Mouse (Mus musculus): ENCODE measurements around the gene Apobec3. TPM values are rescaled to one million over a fixed set of nuclear protein-coding genes. Genes with fewer than 3 reads are reported as not detected.
"Not testable (repeated sequence)": the region's sequence is repeated elsewhere in the genome, so short reads cannot be mapped to it uniquely, and the experiment has no call there.

Apobec3 gene
- total RNA-seq, 1 experiment from 2014 or later: 19.8 TPM

- peak; percentile 98 for DNase-seq
Measured at GRCm38 (mm10) chr15:79927637-79928122, 36.2 kb downstream of the Apobec3 start.

- no peak for DNase-seq
Measured at GRCm38 (mm10) chr15:79928316-79928715, 36.9 kb downstream of the Apobec3 start.

- no peak for DNase-seq
Measured at GRCm38 (mm10) chr15:79928736-79929135, 37.3 kb downstream of the Apobec3 start.

- no peak for DNase-seq
Measured at GRCm38 (mm10) chr15:79929734-79930133, 38.3 kb downstream of the Apobec3 start.

- no peak for DNase-seq
Measured at GRCm38 (mm10) chr15:79931496-79932141, 40.2 kb downstream of the Apobec3 start.

- peak; percentile 96 for DNase-seq
Measured at GRCm38 (mm10) chr15:79932323-79932987, 41.0 kb downstream of the Apobec3 start.

- DNase-seq: no peak
Measured at GRCm38 (mm10) chr15:79933052-79933669, 41.7 kb downstream of the Apobec3 start.

GRCm38 (mm10) chr15:79933670-79934514, 42.4 kb downstream of the Apobec3 start:
- DNase-seq: no peak

- DNase-seq: no peak
Measured at GRCm38 (mm10) chr15:79934776-79935175, 43.3 kb downstream of the Apobec3 start.

- no peak for DNase-seq
Measured at GRCm38 (mm10) chr15:79935654-79936373, 44.4 kb downstream of the Apobec3 start.

GRCm38 (mm10) chr15:79936374-79936751, 44.9 kb downstream of the Apobec3 start:
- DNase-seq: no peak

- no peak for DNase-seq
Measured at GRCm38 (mm10) chr15:79939020-79939419, 47.6 kb downstream of the Apobec3 start.

- not testable (repeated sequence) for DNase-seq
Measured at GRCm38 (mm10) chr15:79939501-79939900, 48.0 kb downstream of the Apobec3 start.

GRCm38 (mm10) chr15:79939913-79940312, 48.5 kb downstream of the Apobec3 start:
- DNase-seq: no peak

GRCm38 (mm10) chr15:79940932-79941331, 49.5 kb downstream of the Apobec3 start:
- peak; percentile 76 for DNase-seq

GRCm38 (mm10) chr15:79942541-79942940, 51.1 kb downstream of the Apobec3 start:
- DNase-seq: no peak

- no peak for DNase-seq
Measured at GRCm38 (mm10) chr15:79943584-79943983, 52.1 kb downstream of the Apobec3 start.

GRCm38 (mm10) chr15:79944948-79945347, 53.5 kb downstream of the Apobec3 start:
- no peak for DNase-seq

GRCm38 (mm10) chr15:79946022-79946421, 54.6 kb downstream of the Apobec3 start:
- DNase-seq: peak; percentile 95

- peak; percentile 62 for DNase-seq
Measured at GRCm38 (mm10) chr15:79946790-79947189, 55.3 kb downstream of the Apobec3 start.

- DNase-seq: no peak
Measured at GRCm38 (mm10) chr15:79947681-79948080, 56.2 kb downstream of the Apobec3 start.

All from adrenal gland, postnatal 14 days (tissue).